Mouse (Mus musculus) liver, embryonic 14.5 days (tissue): ENCODE results near the gene Wnk2. TPM values are rescaled to one million over a fixed set of nuclear protein-coding genes. Genes with fewer than 3 reads are reported as not detected.

Experiments
- ATAC-seq: fragments of 200-750 bp; cut with Nextera tagmentation; 2 replicates; pipeline ENCODE4 v1.8.0; 2017; ENCODE audit warnings: moderate number of reproducible peaks, mild to moderate bottlenecking, moderate library complexity; ENCODE audit not compliant: insufficient read depth
- DNase-seq, 3 experiments: peaks; one replicate each; pipeline ENCODE4 v3.0.0-alpha.2; 2012 to 2013; ENCODE audit warnings: low read depth in 3 of 3, low spot score in 3 of 3
- H3K27ac ChIP-seq: fragments of 300-500 bp; sonication (generic); 2 replicates; pipeline ENCODE4 v1.5.1; 2014; ENCODE audit warnings: moderate library complexity, mild to moderate bottlenecking, control low read depth, inconsistent platforms
- H3K27me3 ChIP-seq: fragments of 300-500 bp; sonication (generic); 2 replicates; pipeline ENCODE4 v1.6.1; 2014; ENCODE audit warnings: mild to moderate bottlenecking, low read length, moderate library complexity; ENCODE audit not compliant: control insufficient read depth, insufficient read depth
- H3K36me3 ChIP-seq: fragments of 300-500 bp; sonication (generic); replicated peaks from 2 replicates; pipeline ENCODE4 v1.6.1; 2014; ENCODE audit warnings: low read depth; ENCODE audit not compliant: control insufficient read depth, insufficient read depth
- H3K4me1 ChIP-seq, 2 experiments: fragments of 200-500 bp in 1 of 2; fragments of 300-500 bp in 1 of 2; sonication (generic) in 1 of 2; replicated peaks; 2 replicates each; pipeline ENCODE4 v1.6.1; 2012 to 2014; ENCODE audit warnings: antibody characterized with exemption in 1 of 2, inconsistent platforms in 1 of 2, low read length in 1 of 2; ENCODE audit not compliant: control insufficient read depth in 2 of 2, insufficient read depth in 2 of 2
- H3K4me2 ChIP-seq: fragments of 300-500 bp; sonication (generic); 2 replicates; pipeline ENCODE4 v1.6.1; 2014; ENCODE audit warnings: low read depth, mild to moderate bottlenecking, control low read depth, moderate library complexity
- H3K4me3 ChIP-seq, 2 experiments: fragments of 200-500 bp in 1 of 2; fragments of 300-500 bp in 1 of 2; sonication (generic) in 1 of 2; 2 replicates each; pipeline ENCODE4 v1.5.1; 2012 to 2014; ENCODE audit warnings: low read depth in 2 of 2, low read length in 2 of 2, mild to moderate bottlenecking in 2 of 2, control low read depth in 1 of 2, inconsistent platforms in 1 of 2, moderate library complexity in 1 of 2; ENCODE audit not compliant: insufficient read depth in 1 of 2
- H3K9ac ChIP-seq: fragments of 300-500 bp; sonication (generic); replicated peaks from 2 replicates; pipeline ENCODE4 v1.6.1; 2014; ENCODE audit warnings: mild to moderate bottlenecking, control low read depth, moderate library complexity
- H3K9me3 ChIP-seq: fragments of 300-500 bp; sonication (generic); 2 replicates; pipeline ENCODE4 v1.6.1; 2016; ENCODE audit warnings: low read length, mixed read lengths; ENCODE audit not compliant: control insufficient read depth
- CTCF ChIP-seq: IDR thresholded peaks from 2 replicates; pipeline ENCODE4 v1.5.1; 2016; ENCODE audit warnings: antibody characterized with exemption, low read depth, control low read depth
- EP300 ChIP-seq: IDR thresholded peaks from 2 replicates; pipeline ENCODE4 v1.6.1; 2016; ENCODE audit warnings: antibody characterized with exemption, low read depth
- WGBS: fragments of 180-500 bp; shearing (Covaris S2); extraction: QIAGEN DNeasy Blood & Tissue Kit; methylation state at CpG from one replicate; pipeline ENCODE4 v1.1.7; 2014; ENCODE audit not compliant: insufficient replicate concordance; 5-methylcytosine and 5-hydroxymethylcytosine counted together
- polyA plus RNA-seq, 2 experiments: library from polyadenylated mRNA; depleted of rRNA in 1 of 2; stranded (reverse) in 1 of 2; unstranded in 1 of 2; fragments of >200 nt; fragmentation: Nextera tagmentation in 1 of 2; extraction: Ambion mirVana in 1 of 2; gene quantifications; 2 replicates each; pipeline versions ENCODE4 v1.2.1 to v1.2.3; 2012 to 2014

Gene Wnk2
- polyA plus RNA-seq, 2 experiments, result 0.05 to 0.13 TPM

GRCm38 (mm10) chr13:49076196-49076595 lies 71.6 kb downstream of the Wnk2 start:
- no peak overlapping the region for H3K4me3 ChIP-seq
- DNase-seq, result no peak
- 69% methylated on average over 11 of the region's 11 CpGs for WGBS

GRCm38 (mm10) chr13:49075377-49075776 lies 72.4 kb downstream of the Wnk2 start:
- ATAC-seq (no peak), DNase-seq (no peak)
- no peaks in the 10 kb centered on the region for H3K4me1 ChIP-seq
- 34% methylated on average over 3 of the region's 3 CpGs for WGBS
- H3K9ac ChIP-seq, result no peak overlapping the region
- no peak overlapping the region for H3K27ac ChIP-seq
- no peaks in the 10 kb centered on the region for H3K27me3 ChIP-seq
- no peak overlapping the region for H3K4me3 ChIP-seq
- no peaks in the 10 kb centered on the region for H3K36me3 ChIP-seq
- H3K4me2 ChIP-seq, result no peak overlapping the region
- TF ChIP-seq CTCF (no peak), EP300 (no peak)
- H3K9me3 ChIP-seq, result no peaks in the 10 kb centered on the region

More at GRCm38 (mm10) chr13:49076196-49076595, 71.6 kb downstream of the Wnk2 start:
- no peak overlapping the region for H3K27ac ChIP-seq
- no peak for TF ChIP-seq EP300
- TF ChIP-seq CTCF, result no peak
- no peaks in the 10 kb centered on the region for H3K36me3 ChIP-seq
- no peaks in the 10 kb centered on the region for H3K27me3 ChIP-seq
- no peaks in the 10 kb centered on the region for H3K9me3 ChIP-seq
- no peaks in the 10 kb centered on the region for H3K4me1 ChIP-seq
- H3K9ac ChIP-seq, result no peak overlapping the region
- H3K4me2 ChIP-seq, result no peak overlapping the region
- no peak for ATAC-seq

GRCm38 (mm10) chr13:49073295-49073694 lies 74.5 kb downstream of the Wnk2 start:
- no peaks in the 10 kb centered on the region for H3K36me3 ChIP-seq
- no peaks in the 10 kb centered on the region for H3K4me1 ChIP-seq
- TF ChIP-seq EP300 (no peak), CTCF (peak; percentile 17; the same call in 1 of the 2 replicates)
- H3K9me3 ChIP-seq, result no peaks in the 10 kb centered on the region
- H3K27me3 ChIP-seq, result no peaks in the 10 kb centered on the region
- ATAC-seq (no peak), DNase-seq (no peak)
- no peak overlapping the region for H3K27ac ChIP-seq
- WGBS, result 55% methylated on average over 6 of the region's 6 CpGs
- no peak overlapping the region for H3K9ac ChIP-seq
- no peak overlapping the region for H3K4me3 ChIP-seq
- no peak overlapping the region for H3K4me2 ChIP-seq

- H3K4me1 ChIP-seq, result no peaks in the 10 kb centered on the region
- no peak for ATAC-seq
- H3K4me3 ChIP-seq, result no peak overlapping the region
- H3K9me3 ChIP-seq, result no peaks in the 10 kb centered on the region
- TF ChIP-seq EP300 (no peak), CTCF (no peak)
- no peaks in the 10 kb centered on the region for H3K27me3 ChIP-seq
- H3K9ac ChIP-seq, result no peak overlapping the region
- 53% methylated on average over 5 of the region's 5 CpGs for WGBS
- no peaks in the 10 kb centered on the region for H3K36me3 ChIP-seq
- DNase-seq, result no peak
- no peak overlapping the region for H3K27ac ChIP-seq
- no peak overlapping the region for H3K4me2 ChIP-seq
Measured at GRCm38 (mm10) chr13:49071861-49072260, 76.0 kb downstream of the Wnk2 start.

- Histone ChIP-seq H3K9ac (no peak overlapping the region), H3K36me3 (no peaks in the 10 kb centered on the region), H3K4me3 (no peak overlapping the region), H3K9me3 (no peaks in the 10 kb centered on the region), H3K27me3 (no peaks in the 10 kb centered on the region), H3K27ac (no peak overlapping the region), H3K4me1 (no peaks in the 10 kb centered on the region), H3K4me2 (no peak overlapping the region)
- WGBS, result 40% methylated on average over 6 of the region's 6 CpGs
- DNase-seq, result no peak
- no peak for ATAC-seq
- TF ChIP-seq EP300, result no peak
- no peak for TF ChIP-seq CTCF
Measured at GRCm38 (mm10) chr13:49069979-49070378, 77.8 kb downstream of the Wnk2 start.
